Mouse (Mus musculus) embryonic fibroblast, embryonic 13.5 days (primary cell): ENCODE data around the gene Hist1h3d.

ENCODE experiments used
- CTCF ChIP-seq: IDR thresholded peaks from 2 replicates; pipeline ENCODE4 v1.5.1; 2011; ENCODE audit warnings: mild to moderate bottlenecking, control low read depth, low read length, moderate library complexity, borderline replicate concordance; ENCODE audit not compliant: insufficient read depth
- POLR2A ChIP-seq: IDR thresholded peaks from 2 replicates; pipeline ENCODE4 v1.6.1; 2011; ENCODE audit warnings: low read depth, mild to moderate bottlenecking, control low read depth, low read length, moderate library complexity

DNA sequence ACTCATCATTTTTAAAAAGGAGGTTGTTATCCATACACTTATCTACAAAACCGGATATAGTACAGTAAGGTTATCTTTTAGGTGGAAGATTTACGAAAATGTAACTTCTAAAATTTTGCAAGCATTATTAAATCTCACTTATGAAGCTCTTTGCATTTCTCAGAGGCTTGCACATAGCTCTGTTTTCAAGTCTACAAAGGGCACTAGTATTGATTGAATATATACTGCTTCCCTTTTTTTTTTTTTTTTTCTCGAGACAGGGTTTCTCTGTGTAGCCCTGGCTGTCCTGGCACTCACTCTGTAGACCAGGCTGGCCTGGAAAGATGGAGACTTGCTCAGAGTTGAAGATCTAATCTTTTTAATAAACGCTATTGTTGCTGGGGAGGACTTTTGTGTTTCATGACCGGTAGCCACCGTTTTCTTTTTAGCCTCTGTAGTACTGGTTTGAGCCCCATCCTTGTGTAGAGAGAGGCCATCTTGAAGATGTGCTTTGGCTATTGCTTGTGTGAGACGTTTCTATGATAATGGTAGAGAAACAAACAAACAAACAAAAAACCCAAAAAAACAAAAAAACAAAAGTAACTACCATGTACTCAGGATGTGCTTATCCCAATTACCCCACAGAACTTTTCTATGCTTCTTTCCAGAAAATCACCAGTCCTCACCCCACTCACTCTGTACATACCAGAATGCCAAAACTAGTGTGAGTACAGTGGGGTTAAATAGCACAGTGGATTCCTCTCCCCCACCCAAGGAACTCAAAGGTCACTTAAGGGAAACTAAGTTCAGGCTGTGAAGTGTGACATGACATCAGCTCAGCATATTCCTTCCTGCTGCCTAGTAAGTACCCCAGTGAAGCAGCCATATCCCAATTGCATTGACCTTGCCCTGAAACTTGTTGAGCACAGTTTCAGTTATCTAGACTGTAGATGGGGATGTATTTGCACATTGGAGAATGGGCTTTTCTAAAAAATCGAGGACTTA lies 23.3 kb upstream of the Hist1h3d start:
- TF ChIP-seq CTCF (no peak), POLR2A (no peak)
